Mouse (Mus musculus) kidney, adult 2 months (tissue): Measurements from ENCODE around the gene Elovl6.

Source experiments
- CTCF ChIP-seq: fragments of 200-500 bp; conservative IDR thresholded peaks from 2 replicates; pipeline ENCODE4 v1.5.1; 2011; ENCODE audit warnings: low read depth, mild to moderate bottlenecking, control low read depth, low read length, moderate library complexity, mixed read lengths; ENCODE audit not compliant: insufficient read depth, insufficient read length
- POLR2A ChIP-seq: fragments of 200-500 bp; IDR thresholded peaks from one replicate; pipeline ENCODE4 v1.6.1; 2011; ENCODE audit warnings: low read depth, low read length, control low read depth

GRCm38 (mm10) chr3:129591251-129591650 is 59.1 kb downstream of the Elovl6 start:
- no peak for TF ChIP-seq CTCF
- TF ChIP-seq POLR2A, result no peak
